Mouse (Mus musculus): Measurements from ENCODE around the gene Ndufs8.

DNA sequence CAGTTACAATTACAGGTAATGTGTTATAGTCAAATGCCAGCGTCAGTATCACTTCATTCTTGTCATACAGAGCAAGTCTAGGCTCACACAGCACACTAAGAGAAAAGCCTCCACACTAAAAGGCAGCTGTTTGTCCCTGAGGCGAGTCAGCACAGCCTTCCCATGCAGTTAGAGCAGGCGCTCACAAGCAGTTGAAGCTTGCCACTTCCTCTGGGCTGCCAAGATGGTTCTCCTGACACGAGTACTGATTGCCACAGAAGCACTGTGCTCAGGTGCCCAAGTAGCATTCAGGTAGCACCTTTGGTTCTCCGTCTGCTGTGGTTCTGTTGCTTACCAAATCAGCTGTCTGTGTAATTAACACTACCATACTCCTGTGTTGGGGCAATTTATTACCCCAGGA is 23.5 kb downstream of the Ndufs8 start:
- TF ChIP-seq CTCF (conservative IDR thresholded peaks at IDR 0.05; ENCODE audit: low read length) (no peak), POU5F1 (IDR thresholded peaks at IDR 0.05; ENCODE audit: borderline replicate concordance, low read length) (no peak), NANOG (IDR thresholded peaks at IDR 0.05; ENCODE audit: borderline replicate concordance, low read length) (no peak)

Data from E14TG2a.4 (cell line).